Mouse (Mus musculus) left cerebral cortex, adult 2 months (tissue): Measurements from ENCODE around the gene Il1f9. TPM values are rescaled to one million over a fixed set of nuclear protein-coding genes. Genes with fewer than 3 reads are reported as not detected.
"Not testable (repeated sequence)": the region's sequence is repeated elsewhere in the genome, so short reads cannot be mapped to it uniquely, and the experiment has no call there.

ENCODE experiments used
- DNase-seq, 2 experiments: peaks; one replicate each; pipeline ENCODE4 v3.0.0; 2021 to 2022; ENCODE audit warnings: low spot score in 2 of 2, mixed read lengths in 1 of 2; ENCODE audit errors: extremely low spot score in 1 of 2
- H3K27ac ChIP-seq: fragments of 200-600 bp; 2 replicates; pipeline ENCODE4 v1.8.1; 2022
- H3K4me3 ChIP-seq: fragments of 200-600 bp; 2 replicates; pipeline ENCODE4 v1.8.1; 2022
- CTCF ChIP-seq: fragments of 200-600 bp; IDR thresholded peaks from 2 replicates; pipeline ENCODE4 v1.8.1; 2022; ENCODE audit warnings: antibody characterized with exemption, mild to moderate bottlenecking, moderate library complexity
- intact Hi-C: fragments of 180-260 bp; cut with DNase I; formaldehyde crosslinking; loops from one replicate; pipeline ENCODE4 v1.15.1; 2025
- long read RNA-seq, 2 experiments: library from polyadenylated mRNA; stranded (forward); transcript quantifications; one replicate each; pipeline ENCODE4 v2.0.0; 2021; ENCODE audit warnings: borderline mapping rate in 2 of 2
- total RNA-seq, 2 experiments: library from RNA; stranded (reverse); gene quantifications; 2 replicates each; pipeline ENCODE4 v1.2.3; 2021

Il1f9 gene
- total RNA-seq, result not detected
- long read RNA-seq, experiment 1, result 0 reads
- long read RNA-seq, experiment 2, result 0 reads

DNA sequence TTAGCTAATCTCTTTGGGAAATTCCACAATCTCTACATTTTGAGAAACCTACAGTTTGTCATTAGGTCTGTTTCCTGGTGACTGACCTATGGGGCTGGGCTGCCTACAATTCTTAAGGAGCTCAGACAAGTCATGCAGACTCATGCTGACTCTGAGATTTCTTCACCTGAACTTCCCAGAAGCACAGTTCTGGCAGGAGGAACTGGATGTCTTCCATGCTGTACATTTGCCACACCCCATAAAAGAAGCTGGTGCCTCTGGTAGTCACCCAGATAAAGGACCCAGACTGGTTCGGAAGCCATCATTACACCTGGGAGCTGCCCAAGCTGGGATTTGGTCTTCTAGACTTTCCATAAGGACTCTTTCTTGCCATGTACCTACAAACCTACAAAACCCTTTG is at the start of gene Il1f9:
Gene Il1f9, plus strand, starts transcription at position 301 of the 400 bp plus-strand sequence.
- no peak for TF ChIP-seq CTCF
- intact Hi-C loops, result no loop called here
- Histone ChIP-seq H3K27ac (no peak within 1 kb of the TSS), H3K4me3 (no peak within 1 kb of the TSS)
- no peak for DNase-seq

GRCm38 (mm10) chr2:24152861-24153260 is 33.4 kb upstream of the Il1f9 start, which contains the start of gene Il1f8:
Gene Il1f8 (plus strand): TSS chr2:24153161.
- no peak for TF ChIP-seq CTCF
- intact Hi-C loops, result no loop called here
- Histone ChIP-seq H3K4me3 (no peak within 1 kb of the TSS), H3K27ac (no peak within 1 kb of the TSS)
- no peak for DNase-seq

DNA sequence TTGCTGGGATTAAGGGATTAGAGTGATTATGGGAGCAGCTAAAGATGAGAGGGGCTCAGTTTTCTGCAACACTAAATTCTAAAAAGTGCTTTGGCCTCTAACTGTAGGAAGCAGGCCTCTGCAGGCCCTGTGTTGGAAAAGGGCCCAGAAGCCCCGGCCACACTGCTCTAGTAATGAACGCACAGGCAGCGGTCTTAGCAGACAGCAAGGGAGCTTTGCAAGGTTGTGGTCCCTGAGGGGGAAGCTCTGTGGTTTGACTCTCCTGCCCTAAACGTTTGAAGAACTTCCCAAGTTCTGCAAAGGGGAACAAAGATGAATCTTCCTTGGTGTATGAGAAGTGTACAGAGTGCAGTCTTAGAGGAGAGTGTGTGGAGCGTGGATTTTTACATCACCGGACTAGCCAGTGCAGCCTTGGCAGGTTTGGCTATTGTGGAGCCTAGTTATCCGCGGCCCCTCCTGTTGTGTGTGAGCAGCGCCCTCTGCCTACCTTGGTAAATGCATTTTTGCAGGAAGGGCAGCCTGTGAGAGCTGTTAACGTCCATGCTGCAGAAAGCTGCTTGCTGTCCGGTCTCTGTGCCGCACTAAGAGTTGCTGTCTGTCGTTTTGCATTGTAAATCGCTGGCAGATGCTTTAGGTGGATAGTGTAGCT is 4.5 kb upstream of the Il1f9 start:
- DNase-seq, result peak; percentile 19 to 55
- TF ChIP-seq CTCF, result peak; percentile 50
- H3K27ac ChIP-seq, H3K4me3 ChIP-seq: not testable (repeated sequence)
- intact Hi-C loops, result loop anchor here (5.0 kb wide), 1 partner anchor 870 kb away; no protein-coding TSS in a partner anchor

DNA sequence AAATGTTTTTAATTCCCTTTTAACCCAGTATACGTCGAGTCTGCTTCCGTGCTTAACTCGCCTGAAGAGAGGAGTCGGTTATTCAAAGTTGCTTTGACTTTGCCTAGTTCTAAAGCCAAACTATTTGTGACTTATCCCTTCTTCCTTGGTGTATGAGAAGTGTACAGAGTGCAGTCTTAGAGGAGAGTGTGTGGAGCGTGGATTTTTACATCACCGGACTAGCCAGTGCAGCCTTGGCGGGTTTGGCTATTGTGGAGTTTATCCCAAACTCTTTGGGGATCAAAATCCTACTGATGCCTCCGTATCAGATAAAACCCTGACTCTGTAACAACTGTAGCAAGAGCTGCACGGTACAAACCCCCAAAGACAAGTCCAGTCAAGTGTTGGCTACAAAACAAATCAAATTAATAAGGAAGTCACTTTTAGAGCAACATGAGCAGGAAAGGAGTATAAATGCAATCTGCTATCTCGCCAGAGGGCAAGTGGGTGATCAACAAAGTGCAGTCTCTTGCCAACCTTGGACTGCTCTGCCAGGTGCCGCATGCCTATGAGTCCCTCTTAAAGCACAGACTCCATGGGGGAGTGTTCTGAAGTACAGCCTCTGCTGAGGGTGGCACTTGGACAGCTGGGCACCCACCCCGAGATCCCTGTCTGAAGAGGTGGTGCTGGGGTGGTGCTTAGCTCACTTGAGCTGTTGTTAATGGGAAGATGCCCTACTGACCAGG is 3.7 kb upstream of the Il1f9 start:
- not testable (repeated sequence) for H3K4me3 ChIP-seq, H3K27ac ChIP-seq, DNase-seq
- intact Hi-C loops, result loop anchor here (5.0 kb wide), 1 partner anchor 870 kb away; no protein-coding TSS in a partner anchor

DNA sequence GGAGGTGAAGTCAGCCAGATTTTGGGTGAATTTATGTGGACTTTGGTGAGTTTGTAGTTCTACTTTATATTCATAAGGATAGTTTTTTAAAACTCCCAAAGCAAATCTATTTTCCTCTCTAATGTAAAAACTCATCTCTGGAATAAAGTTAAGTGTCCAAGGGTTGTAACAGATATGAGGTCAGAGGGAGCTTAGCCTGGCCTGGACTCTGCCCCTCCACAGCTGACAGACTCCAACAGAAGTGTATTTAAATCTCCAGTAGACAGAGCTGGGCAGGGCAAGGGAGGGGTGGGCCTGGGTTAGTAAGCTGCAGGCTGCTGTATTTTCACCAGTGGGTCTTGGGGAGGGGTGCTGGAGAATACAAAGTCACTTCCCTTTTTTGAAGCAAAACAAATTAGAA is 2.2 kb upstream of the Il1f9 start:
- intact Hi-C loops, result loop anchor here (5.0 kb wide), 1 partner anchor 872 kb away; no protein-coding TSS in a partner anchor
- not testable (repeated sequence) for H3K4me3 ChIP-seq, H3K27ac ChIP-seq, DNase-seq

- DNase-seq, result no peak
- TF ChIP-seq CTCF, result no peak
- intact Hi-C loops, result no loop called here
- Histone ChIP-seq H3K27ac (no peak overlapping the region), H3K4me3 (no peak overlapping the region)
These were observed 1.3 kb downstream of the Il1f9 start for GRCm38 (mm10) chr2:24187585-24187984.

GRCm38 (mm10) chr2:24188189-24188588 is 1.9 kb downstream of the Il1f9 start:
- peak; percentile 6 for TF ChIP-seq CTCF
- no peak for DNase-seq
- no peak overlapping the region for H3K27ac ChIP-seq
- no peak overlapping the region for H3K4me3 ChIP-seq
- intact Hi-C loops, result no loop called here

- Histone ChIP-seq H3K27ac (no peak within 1 kb of the TSS), H3K4me3 (no peak within 1 kb of the TSS)
- intact Hi-C loops, result no loop called here
- DNase-seq, result no peak
- TF ChIP-seq CTCF, result no peak
These were observed 28.8 kb downstream of the Il1f9 start, which contains the start of gene Il1f6 for GRCm38 (mm10) chr2:24215118-24215517. Gene Il1f6 (plus strand): TSS chr2:24215418.

GRCm38 (mm10) chr2:24227191-24227590 is 40.9 kb downstream of the Il1f9 start:
- Histone ChIP-seq H3K27ac (no peak overlapping the region), H3K4me3 (no peak overlapping the region)
- intact Hi-C loops, result no loop called here
- no peak for TF ChIP-seq CTCF
- DNase-seq, result no peak

Other genes starting within 250 kb of the Il1f9 start
- gene Hnmt, start 137.1 kb upstream of the Il1f9 start, total RNA-seq, result 10 to 100 TPM; 19.2 to 19.3 TPM
- not detected for gene Tbpl2, start 89.9 kb upstream of the Il1f9 start, total RNA-seq
- not detected for gene Il1f8, start 33.3 kb upstream of the Il1f9 start, total RNA-seq
- gene Il1f6, start 28.9 kb downstream of the Il1f9 start, total RNA-seq, result not detected
- gene Il1f5, start 90.5 kb downstream of the Il1f9 start, total RNA-seq, result not detected
- gene Il1f10, start 104.7 kb downstream of the Il1f9 start, total RNA-seq, result not detected
- gene Il1rn, start 150.4 kb downstream of the Il1f9 start, total RNA-seq, result not detected
- under 1 TPM; 0.47 to 0.48 TPM for gene Psd4, start 181.1 kb downstream of the Il1f9 start, total RNA-seq